Mouse (Mus musculus) lung, adult 2 months (tissue): ENCODE measurements around the gene Trpm5.

Source experiments
- CTCF ChIP-seq: fragments of 200-500 bp; IDR thresholded peaks from 2 replicates; pipeline ENCODE4 v1.5.1; 2011; ENCODE audit warnings: mild to moderate bottlenecking, low read length, control low read depth; ENCODE audit not compliant: insufficient read depth
- POLR2A ChIP-seq: fragments of 200-500 bp; IDR thresholded peaks from 2 replicates; pipeline ENCODE4 v1.6.1; 2011; ENCODE audit warnings: low read depth, mild to moderate bottlenecking, control low read depth, low read length, borderline replicate concordance; ENCODE audit errors: extremely low read depth

GRCm38 (mm10) chr7:143042897-143043300, 51.5 kb downstream of the Trpm5 start:
- no peak for TF ChIP-seq CTCF
- TF ChIP-seq POLR2A, result no peak
